Mouse (Mus musculus): ENCODE results near the gene Atp5e.

The Atp5e gene

GRCm38 (mm10) chr2:174446905-174447304 lies 17.0 kb downstream of the Atp5e start:
- DNase-seq (ENCODE audit: low spot score), result no peak

- no peak for DNase-seq (ENCODE audit: low spot score)
Measured at GRCm38 (mm10) chr2:174446492-174446891, 17.4 kb downstream of the Atp5e start.

GRCm38 (mm10) chr2:174445018-174445417 lies 18.9 kb downstream of the Atp5e start:
- DNase-seq (ENCODE audit: low spot score), result no peak

GRCm38 (mm10) chr2:174444359-174444758 lies 19.5 kb downstream of the Atp5e start:
- DNase-seq (ENCODE audit: low spot score), result no peak

- no peak for DNase-seq (ENCODE audit: low spot score)
Measured at GRCm38 (mm10) chr2:174443046-174443445, 20.9 kb downstream of the Atp5e start.

- DNase-seq (ENCODE audit: low spot score), result no peak
Measured at GRCm38 (mm10) chr2:174442460-174442859, 21.4 kb downstream of the Atp5e start.

GRCm38 (mm10) chr2:174441898-174442297 lies 22.0 kb downstream of the Atp5e start:
- no peak for DNase-seq (ENCODE audit: low spot score)

GRCm38 (mm10) chr2:174439961-174440360 lies 23.9 kb downstream of the Atp5e start:
- DNase-seq (ENCODE audit: low spot score), result no peak

- no peak for DNase-seq (ENCODE audit: low spot score)
Measured at GRCm38 (mm10) chr2:174439450-174439838, 24.5 kb downstream of the Atp5e start.

GRCm38 (mm10) chr2:174438737-174439449 lies 25.0 kb downstream of the Atp5e start, which contains the start of gene Ctsz:
Gene Ctsz, minus strand, starts transcription at chr2:174439039.
- peak; percentile 73 for DNase-seq (ENCODE audit: low spot score)

- no peak for DNase-seq (ENCODE audit: low spot score)
Measured at GRCm38 (mm10) chr2:174438181-174438580, 25.7 kb downstream of the Atp5e start.

- peak; percentile 33 for DNase-seq (ENCODE audit: low spot score)
Measured at GRCm38 (mm10) chr2:174437697-174437982, 26.3 kb downstream of the Atp5e start.

- DNase-seq (ENCODE audit: low spot score), result no peak
Measured at GRCm38 (mm10) chr2:174436916-174437696, 26.8 kb downstream of the Atp5e start.

GRCm38 (mm10) chr2:174436076-174436701 lies 27.7 kb downstream of the Atp5e start:
- DNase-seq (ENCODE audit: low spot score), result peak; percentile 36

- no peak for DNase-seq (ENCODE audit: low spot score)
Measured at GRCm38 (mm10) chr2:174434943-174435342, 29.0 kb downstream of the Atp5e start.

GRCm38 (mm10) chr2:174428996-174429591 lies 34.8 kb downstream of the Atp5e start:
- no peak for DNase-seq (ENCODE audit: low spot score)

- DNase-seq (ENCODE audit: low spot score), result no peak
Measured at GRCm38 (mm10) chr2:174428076-174428835, 35.6 kb downstream of the Atp5e start.

GRCm38 (mm10) chr2:174426856-174427255 lies 37.0 kb downstream of the Atp5e start:
- DNase-seq (ENCODE audit: low spot score), result no peak

- no peak for DNase-seq (ENCODE audit: low spot score)
Measured at GRCm38 (mm10) chr2:174424301-174425085, 39.4 kb downstream of the Atp5e start.

- DNase-seq (ENCODE audit: low spot score), result no peak
Measured at GRCm38 (mm10) chr2:174421107-174421506, 42.8 kb downstream of the Atp5e start.

GRCm38 (mm10) chr2:174415731-174416310 lies 48.1 kb downstream of the Atp5e start, which contains the start of gene Nelfcd:
Gene Nelfcd, plus strand, starts transcription at chr2:174415804.
- DNase-seq (ENCODE audit: low spot score), result peak; percentile 98
